7 mouse cellular contexts compared by ENCODE assay signal in genomic region chr17:6016213-6016780, GRCm38 (mm10).
DNase-seq lines count a peak whose midpoint lies in the region; ATAC-seq and TF ChIP-seq lines count a peak whose summit lies in the region.

No protein-coding gene starts in this region.

- H3K9ac ChIP-seq in MEL (ENCODE audit: control insufficient read depth, low read depth, low read length, poor library complexity, severe bottlenecking): no peak overlapping the region

- no peak overlapping the region for H3K4me3 ChIP-seq in MEL (ENCODE audit: control insufficient read depth in 1 of 2, insufficient read depth in 1 of 2, low read depth in 2 of 2, low read length in 2 of 2)
- H3K4me3 ChIP-seq in embryonic facial prominence, embryonic 10.5 days: no peak overlapping the region

- no peak for TF ChIP-seq RAD21 in MEL (IDR thresholded peaks at IDR 0.05; ENCODE audit: low read depth, low read length)

- H3K27me3 ChIP-seq in MEL (ENCODE audit: control insufficient read depth in 1 of 2, insufficient read depth in 2 of 2, low read length in 2 of 2): no peaks in the 10 kb centered on the region
- no peaks in the 10 kb centered on the region for H3K27me3 ChIP-seq in embryonic facial prominence, embryonic 10.5 days (replicated peaks; ENCODE audit: low read depth, poor library complexity, severe bottlenecking)

- H3K4me1 ChIP-seq in MEL (ENCODE audit: control insufficient read depth in 1 of 2, insufficient read depth in 2 of 2, low read length in 2 of 2): peaks cover 2 to 11% of the 10 kb centered on the region in 2 experiments; a peak in 3 of 4 replicates
- peaks cover 31% of the 10 kb centered on the region for H3K4me1 ChIP-seq in embryonic facial prominence, embryonic 10.5 days

- ATAC-seq in neutrophil, adult 5-6 weeks (ENCODE audit: extremely low read depth, insufficient number of reproducible peaks, low FRiP score, poor library complexity, severe bottlenecking): peak; percentile 57; the same call in 1 of the 2 replicates
- no peak for ATAC-seq in cerebellum, adult (ENCODE audit: insufficient number of reproducible peaks, low FRiP score, low TSS enrichment)

- DNase-seq in MEL (ENCODE audit: low read depth, low spot score): peak; percentile 85
- no peak for DNase-seq in embryonic facial prominence, embryonic 10.5 days (ENCODE audit: low spot score)
- peak; percentile 58 for DNase-seq in kidney, postnatal 10 days
- no peak for DNase-seq in right cerebral cortex, postnatal 25 days
- no peak for DNase-seq in cerebellum, postnatal 25 days

- WGBS in embryonic facial prominence, embryonic 10.5 days: 78% methylated on average over 7 of the region's 7 CpGs

- 0 out of 4 replicates have a peak, but pooled peaks of 1 of the 2 experiments have one; percentile 18 for TF ChIP-seq POLR2A in MEL (IDR thresholded peaks at IDR 0.05; ENCODE audit: control insufficient read depth in 1 of 2, insufficient read depth in 1 of 2, low read depth in 1 of 2, low read length in 2 of 2, poor library complexity in 1 of 2)

- 0 out of 4 replicates have a peak, but pooled peaks of 1 of the 2 experiments have one; percentile 8 for TF ChIP-seq EP300 in MEL (IDR thresholded peaks at IDR 0.05; ENCODE audit: low read depth in 1 of 2, low read length in 2 of 2)

- H3K27ac ChIP-seq in MEL (ENCODE audit: control insufficient read depth, low read depth, low read length): no peak overlapping the region
- H3K27ac ChIP-seq in embryonic facial prominence, embryonic 10.5 days (replicated peaks): peak overlapping the region; percentile 40; the same call in 1 of the 2 replicates

- H3K36me3 ChIP-seq in MEL (ENCODE audit: control insufficient read depth in 1 of 2, insufficient read depth in 2 of 2, low read length in 2 of 2): peaks cover 0 to 5% of the 10 kb centered on the region in 2 experiments; a peak in 1 of 4 replicates
- H3K36me3 ChIP-seq in embryonic facial prominence, embryonic 10.5 days (replicated peaks): no peaks in the 10 kb centered on the region

- H3K79me2 ChIP-seq in MEL (ENCODE audit: control insufficient read depth, insufficient read depth, low read length, poor library complexity): no peaks in the 10 kb centered on the region

- H3K9me3 ChIP-seq in MEL (replicated peaks; ENCODE audit: insufficient read depth, low read length): no peaks in the 10 kb centered on the region
- no peaks in the 10 kb centered on the region for H3K9me3 ChIP-seq in embryonic facial prominence, embryonic 10.5 days

- TF ChIP-seq CTCF in MEL (IDR thresholded peaks at IDR 0.05 in 2 of 3, conservative IDR thresholded peaks at IDR 0.05 in 1 of 3; ENCODE audit: control insufficient read depth in 1 of 3, insufficient read depth in 1 of 3, low read depth in 2 of 3, low read length in 3 of 3, poor library complexity in 1 of 3, severe bottlenecking in 1 of 3): no peak

TF ChIP-seq in MEL, 35 proteins besides CTCF, POLR2A, EP300 and RAD21:
- TF ChIP-seq MAFK (IDR thresholded peaks at IDR 0.05; ENCODE audit: borderline replicate concordance, low read depth, low read length): peak; percentile 64; the same call in 1 of the 2 replicates
- TF ChIP-seq MXI1 (IDR thresholded peaks at IDR 0.05; ENCODE audit: low read depth, low read length): no peak
- no peak for TF ChIP-seq USF1 (IDR thresholded peaks at IDR 0.05; ENCODE audit: low read depth, low read length)
- no peak for TF ChIP-seq KAT2A (conservative IDR thresholded peaks at IDR 0.05; ENCODE audit: low read depth, low read length)
- TF ChIP-seq GATA1 (IDR thresholded peaks at IDR 0.05; ENCODE audit: low read depth, low read length): no peak
- peak; percentile 93 for TF ChIP-seq ETS1 (IDR thresholded peaks at IDR 0.05; ENCODE audit: low read depth, low read length)
- peak; percentile 36; the same call in 1 of the 2 replicates for TF ChIP-seq SIN3A (IDR thresholded peaks at IDR 0.05; ENCODE audit: low read length)
- no peak for TF ChIP-seq ZC3H11A (IDR thresholded peaks at IDR 0.05; ENCODE audit: low read depth, low read length)
- TF ChIP-seq MYC (IDR thresholded peaks at IDR 0.05; ENCODE audit: low read depth, low read length): no peak
- no peak for TF ChIP-seq TAL1 (IDR thresholded peaks at IDR 0.05; ENCODE audit: low read length)
- TF ChIP-seq ELF1 (IDR thresholded peaks at IDR 0.05; ENCODE audit: low read depth, low read length): no peak; the same call in 1 of the 2 replicates
- TF ChIP-seq POLR2AphosphoS2 (IDR thresholded peaks at IDR 0.05; ENCODE audit: low read length): no peak
- no peak for TF ChIP-seq UBTF (IDR thresholded peaks at IDR 0.05; ENCODE audit: borderline replicate concordance, insufficient read depth, low read depth, low read length)
- TF ChIP-seq SMC3 (IDR thresholded peaks at IDR 0.05; ENCODE audit: low read depth, low read length): no peak
- no peak for TF ChIP-seq MAZ (IDR thresholded peaks at IDR 0.05; ENCODE audit: low read depth, low read length)
- no peak for TF ChIP-seq CHD2 (IDR thresholded peaks at IDR 0.05; ENCODE audit: low read length)

Comparison
In these comparisons a context has a peak if more than half of its experiments do, and no peak if none do; other contexts are left out.
1. DNase-seq: peak in MEL (single experiment) and kidney, postnatal 10 days (single experiment); none in embryonic facial prominence, embryonic 10.5 days (single experiment), right cerebral cortex, postnatal 25 days (single experiment) and cerebellum, postnatal 25 days (0 of 2).